Mouse (Mus musculus) kidney, adult 18-20 months (tissue): ENCODE data around the gene Gfap.
A peak's percentile ranks its signal among the peaks of the same experiment; 100 is the strongest.

Experiments
- DNase-seq: peaks from one replicate; pipeline ENCODE4 v3.0.0; 2021

The Gfap gene

DNA sequence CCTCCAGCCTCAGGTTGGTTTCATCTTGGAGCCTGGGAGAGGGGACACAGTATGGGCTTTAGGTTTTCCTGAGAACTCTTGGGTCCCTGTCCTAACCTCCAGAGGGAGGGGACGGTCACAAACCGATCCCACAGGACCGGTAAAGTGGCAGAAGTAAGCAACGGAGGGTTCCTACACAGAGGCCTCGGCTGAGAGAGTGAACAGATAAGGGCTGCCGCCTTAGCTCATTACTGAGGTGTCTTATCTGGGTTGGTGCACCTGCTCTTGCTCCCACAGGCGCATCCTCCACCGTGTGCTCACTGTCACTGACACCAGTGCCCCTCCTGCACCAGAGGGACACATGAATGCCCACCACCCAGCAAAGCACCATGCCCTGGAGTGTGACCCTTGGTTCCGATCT lies 4.9 kb downstream of the Gfap start:
- no peak for DNase-seq

DNA sequence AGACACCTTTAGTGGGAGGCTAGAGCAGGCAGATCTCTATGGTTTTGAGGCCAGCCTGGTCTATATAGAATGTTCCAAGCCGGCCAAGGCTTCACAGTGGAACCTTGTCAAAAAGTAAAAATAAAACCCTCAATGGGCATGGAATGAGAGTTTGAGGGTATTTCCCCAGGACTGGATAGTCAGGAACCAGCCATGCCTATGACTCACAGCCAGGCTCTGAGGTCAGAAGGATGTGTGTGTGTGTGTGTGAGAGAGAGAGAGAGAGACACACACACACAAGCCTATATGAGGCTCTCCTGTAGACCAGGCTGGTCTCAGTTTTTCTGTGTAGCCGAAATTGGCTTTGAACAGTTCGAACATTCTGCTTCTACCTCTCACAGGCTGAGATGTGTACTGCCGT lies 6.0 kb downstream of the Gfap start:
- DNase-seq: no peak

- peak; percentile 81 for DNase-seq
Observed at GRCm38 (mm10) chr11:102893015-102893651, 7.6 kb downstream of the Gfap start.

- no peak for DNase-seq
Observed at GRCm38 (mm10) chr11:102890096-102890495, 10.6 kb downstream of the Gfap start.

DNA sequence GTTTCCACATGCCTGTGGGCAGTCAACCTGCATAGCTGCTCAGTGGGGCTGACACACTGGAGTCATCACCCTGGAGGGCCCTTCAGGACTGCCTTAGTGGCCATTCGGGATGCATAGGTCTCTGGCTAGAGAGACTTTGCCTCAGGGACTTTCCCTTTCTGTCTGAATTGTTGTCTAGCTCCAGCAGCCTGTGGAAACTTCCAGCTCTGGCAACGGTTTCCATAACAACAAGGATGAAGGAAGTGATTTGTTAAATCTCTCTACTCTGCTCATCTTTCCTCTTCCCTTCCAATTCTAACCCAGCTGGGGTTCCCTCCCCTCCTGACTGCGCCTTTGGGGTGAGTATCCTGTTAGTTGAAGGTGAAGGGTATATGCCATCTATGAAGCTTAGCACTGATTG lies 12.6 kb downstream of the Gfap start:
- DNase-seq: no peak

- DNase-seq: no peak
Observed at GRCm38 (mm10) chr11:102887433-102887832, 13.3 kb downstream of the Gfap start.

DNA sequence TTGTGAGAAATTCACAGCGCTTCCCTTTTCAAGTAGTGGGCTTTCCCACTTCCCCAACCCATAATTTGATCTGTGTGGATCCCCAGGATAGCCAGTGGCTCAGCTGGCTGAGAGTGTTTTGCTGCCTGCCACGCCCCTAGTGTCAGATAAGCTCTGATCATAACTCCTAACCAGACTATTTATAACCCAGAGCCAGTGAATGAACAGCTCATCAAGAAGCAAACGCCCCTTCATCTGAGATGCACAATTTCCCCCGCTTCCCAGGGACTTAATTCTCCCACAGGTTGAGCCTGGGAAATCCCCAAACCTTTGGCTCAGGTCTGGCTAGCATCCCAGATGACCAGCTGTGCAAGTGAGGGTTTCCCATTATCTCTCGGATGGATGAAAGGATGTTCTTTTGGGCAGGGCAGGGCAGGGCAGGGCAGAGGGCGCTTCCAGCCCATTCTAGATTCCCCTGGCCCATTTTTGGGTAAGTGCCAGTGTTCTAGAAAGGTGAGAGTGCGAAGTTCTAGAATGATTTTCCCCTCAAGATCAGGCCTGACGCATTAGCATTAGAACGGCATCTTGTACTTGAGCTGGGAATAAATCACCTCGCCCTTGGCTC lies 16.0 kb downstream of the Gfap start, which contains the start of gene Fam187a:
Fam187a (plus strand) TSS at position 554 of the 604 bp plus-strand sequence.
- no peak for DNase-seq

DNA sequence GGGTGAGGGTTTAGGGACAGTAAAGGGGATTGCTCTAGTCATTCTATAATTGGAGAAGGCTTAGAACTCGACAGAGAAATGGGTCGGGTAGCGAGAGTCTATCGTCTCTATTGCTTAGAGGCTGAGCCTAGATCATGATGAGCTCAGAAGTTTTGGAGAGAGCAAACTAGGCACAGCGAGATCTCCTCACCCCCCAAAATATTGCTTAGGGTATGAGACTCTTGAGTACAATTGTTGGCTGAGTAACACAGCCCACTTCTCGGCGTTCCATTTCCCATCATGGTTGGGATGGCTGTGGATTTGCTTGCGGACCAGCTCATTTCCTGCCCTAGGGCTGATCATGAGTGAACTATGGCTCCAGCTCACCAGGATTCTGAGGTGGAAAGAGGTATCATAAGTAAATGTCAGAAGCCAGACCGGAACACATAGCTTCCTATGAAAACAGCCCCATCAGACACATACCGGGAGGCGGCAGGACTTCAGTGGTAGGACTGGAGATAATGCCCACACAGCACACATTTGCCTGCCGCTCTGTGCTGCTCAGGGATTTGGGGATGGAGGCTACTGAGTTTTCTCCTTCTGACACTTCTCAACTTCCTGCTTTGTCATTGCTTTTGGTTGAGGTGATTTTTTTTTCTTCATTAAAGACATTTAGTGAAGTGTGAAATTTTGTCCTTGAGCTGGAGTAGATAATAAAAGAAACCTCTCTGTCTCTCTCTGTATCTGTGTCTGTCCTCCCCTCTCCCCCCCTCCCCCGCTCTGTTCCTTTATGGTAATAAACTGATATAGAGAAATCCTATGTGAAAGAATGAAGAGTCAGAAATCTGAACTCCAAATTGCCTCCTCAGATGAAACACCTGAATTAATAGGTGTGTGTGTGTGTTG lies 19.2 kb downstream of the Gfap start:
- no peak for DNase-seq

- DNase-seq: peak; percentile 96
Observed at GRCm38 (mm10) chr11:102880585-102881313, 20.0 kb downstream of the Gfap start, which contains the start of the genes Eftud2 and Ccdc103. Gene Eftud2, minus strand, starts transcription at chr11:102880985. Gene Ccdc103, plus strand, starts transcription at chr11:102881204.

DNA sequence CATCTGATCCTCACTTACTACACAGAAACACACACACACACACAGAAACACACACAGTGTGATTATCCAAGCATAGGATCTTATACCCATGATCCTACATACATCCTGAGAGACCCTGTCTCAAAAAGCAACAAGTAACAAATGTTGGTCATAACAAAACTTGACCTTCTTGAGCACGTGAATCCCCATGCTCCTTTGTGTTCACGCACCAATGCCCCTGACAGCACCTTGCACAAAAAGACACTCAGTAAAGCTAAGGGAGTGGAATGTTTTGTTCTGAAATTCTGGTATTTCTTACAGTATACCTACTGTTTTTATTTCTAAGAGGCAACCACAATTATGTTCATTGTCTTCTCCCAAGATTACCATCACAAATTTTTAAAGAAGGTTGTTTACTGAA lies 21.2 kb downstream of the Gfap start:
- DNase-seq: no peak

DNA sequence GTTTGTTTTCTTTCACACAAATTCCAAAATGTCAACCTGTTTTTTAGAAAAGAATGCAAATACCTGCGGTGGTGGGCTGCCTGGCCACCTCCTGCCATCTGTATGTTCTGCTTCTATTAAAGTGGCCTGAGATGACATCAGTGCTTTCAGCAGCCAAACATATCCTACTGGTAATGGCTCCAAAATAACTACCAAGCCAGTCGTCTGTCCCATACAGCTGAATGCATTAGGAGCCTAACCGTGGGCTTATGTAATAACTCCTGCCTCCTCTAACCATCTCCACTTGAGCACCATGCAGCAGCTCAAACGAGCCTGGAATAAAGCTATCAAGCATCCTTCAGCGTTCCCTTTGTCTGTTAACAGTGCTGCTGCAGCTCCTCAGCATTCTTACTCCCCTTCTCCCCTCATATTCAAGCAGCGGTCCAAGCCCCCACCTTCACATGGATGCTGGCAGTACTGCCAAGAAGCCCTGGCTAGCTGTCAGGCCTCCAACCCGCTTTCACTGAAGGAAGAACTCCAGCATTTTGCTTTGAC lies 25.8 kb downstream of the Gfap start:
- no peak for DNase-seq

DNA sequence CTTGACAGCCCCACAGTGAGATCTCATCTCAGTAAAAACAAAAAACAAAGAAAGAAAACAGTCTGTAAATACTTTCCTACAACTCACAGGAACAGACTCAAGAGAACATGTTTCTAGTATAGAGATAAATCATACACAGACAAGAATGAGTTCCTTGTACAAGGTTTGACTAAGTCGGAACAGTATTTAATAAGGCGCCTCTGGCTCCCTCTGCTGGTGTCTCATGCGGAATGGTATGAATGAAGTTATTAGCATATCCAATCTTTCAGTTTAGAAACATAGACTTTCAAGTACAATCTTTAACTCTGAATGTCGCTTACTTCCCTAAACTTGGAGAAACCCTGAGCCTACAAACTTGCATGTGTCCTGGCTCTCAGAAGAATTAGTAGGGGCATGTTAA lies 36.4 kb downstream of the Gfap start:
- peak; percentile 76 for DNase-seq

- DNase-seq: no peak
Observed at GRCm38 (mm10) chr11:102859933-102860332, 40.8 kb downstream of the Gfap start.

- DNase-seq: no peak
Observed at GRCm38 (mm10) chr11:102858951-102859350, 41.8 kb downstream of the Gfap start.

DNA sequence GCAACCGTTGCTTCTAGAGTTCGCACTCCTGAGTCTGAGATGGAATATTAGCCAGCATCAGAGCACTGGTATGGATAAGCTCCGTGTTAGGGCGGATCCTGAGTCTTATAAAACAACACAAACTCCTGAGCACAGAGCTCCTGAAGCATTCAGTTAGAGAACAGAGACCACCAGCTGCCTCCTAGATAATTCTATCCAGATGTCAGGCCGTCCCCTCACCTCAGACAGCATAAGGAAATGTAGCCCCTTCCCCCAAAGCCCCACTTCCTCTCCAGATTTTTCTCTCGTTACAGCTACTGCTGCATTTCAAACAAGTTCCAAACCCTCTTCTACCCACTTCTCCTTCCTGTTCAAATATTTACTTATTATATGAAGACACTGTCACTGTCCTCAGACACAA lies 44.8 kb downstream of the Gfap start:
- DNase-seq: no peak

DNA sequence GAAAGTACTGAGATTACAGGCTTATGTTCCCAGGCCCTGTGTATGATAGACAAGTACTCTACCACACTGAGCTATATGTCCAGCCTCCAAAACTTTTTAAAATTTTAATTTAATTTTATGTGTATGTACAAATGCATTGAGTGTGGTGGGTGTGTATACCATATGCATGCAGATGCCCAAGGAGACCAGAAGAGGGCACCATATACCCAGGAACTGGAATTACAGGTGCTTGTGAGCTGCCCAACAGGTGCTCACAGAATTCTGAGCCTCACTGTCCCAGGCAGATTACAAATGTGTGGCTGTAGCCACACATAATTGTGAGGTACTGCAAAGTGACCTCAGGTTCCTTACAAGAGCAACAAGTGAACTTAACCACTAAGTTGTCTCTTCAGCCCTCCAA lies 47.0 kb downstream of the Gfap start:
- DNase-seq: no peak

DNA sequence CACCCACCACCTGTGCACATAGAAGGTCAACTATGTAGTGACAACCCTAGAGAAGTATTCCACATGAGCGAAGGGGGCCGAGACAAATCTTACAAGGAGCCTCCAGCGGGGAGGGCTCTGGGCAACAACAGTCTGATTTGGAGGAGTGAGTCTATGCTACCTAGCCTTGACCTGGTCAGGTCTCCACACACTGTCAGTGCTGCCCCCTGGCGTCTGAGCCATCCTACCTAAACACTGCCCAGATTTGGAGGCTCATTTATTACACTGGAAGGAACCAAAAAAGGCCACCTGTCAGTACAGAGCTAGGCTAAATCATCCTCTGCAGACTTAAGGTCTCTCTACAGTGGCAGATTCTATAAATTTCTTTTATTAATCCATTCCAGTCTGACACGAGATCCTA lies 48.8 kb downstream of the Gfap start:
- peak; percentile 73 for DNase-seq

- DNase-seq: no peak
Observed at GRCm38 (mm10) chr11:102845926-102846325, 54.8 kb downstream of the Gfap start.

DNA sequence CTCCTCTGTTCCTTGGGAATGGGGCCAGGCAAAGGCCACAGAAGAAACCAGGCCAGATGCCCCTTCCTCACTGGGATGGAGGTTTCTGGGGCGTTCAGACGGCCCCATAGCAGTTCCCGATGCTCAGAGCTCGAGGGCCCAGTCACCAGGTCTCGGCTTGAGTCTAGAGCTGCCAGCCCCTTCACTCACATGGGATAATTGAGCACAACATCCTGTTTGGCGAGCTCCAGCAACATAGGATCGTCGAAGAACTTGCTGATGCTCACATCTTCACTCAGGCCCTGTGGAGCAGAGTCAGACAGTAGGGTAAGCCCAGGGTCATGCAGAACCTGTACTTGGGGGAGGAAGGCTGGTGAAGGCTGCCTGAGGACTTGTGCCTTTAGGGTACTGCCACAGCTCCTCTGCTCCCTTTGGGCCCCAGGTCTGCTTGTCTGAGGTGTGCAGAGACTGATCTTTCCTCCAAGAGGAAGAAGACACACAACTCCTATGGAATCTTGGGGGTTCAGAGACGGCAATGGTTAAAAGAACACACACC lies 62.0 kb downstream of the Gfap start:
- no peak for DNase-seq

- no peak for DNase-seq
Observed at GRCm38 (mm10) chr11:102838126-102838525, 62.6 kb downstream of the Gfap start.

- DNase-seq: no peak
Observed at GRCm38 (mm10) chr11:102837385-102837784, 63.3 kb downstream of the Gfap start.
